Mouse (Mus musculus) liver, embryonic 11.5 days (tissue): ENCODE results near the gene Dcbld1. TPM values are rescaled to one million over a fixed set of nuclear protein-coding genes. Genes with fewer than 3 reads are reported as not detected.
"Not testable (repeated sequence)": the region's sequence is repeated elsewhere in the genome, so short reads cannot be mapped to it uniquely, and the experiment has no call there.

Experiments
- ATAC-seq: fragments of 200-750 bp; cut with Nextera tagmentation; replicated peaks from 2 replicates; pipeline ENCODE4 v1.8.0; 2017; ENCODE audit warnings: moderate number of reproducible peaks, mild to moderate bottlenecking, moderate TSS enrichment, moderate library complexity; ENCODE audit not compliant: low FRiP score
- DNase-seq: peaks from one replicate; pipeline ENCODE4 v3.0.0-alpha.2; 2017; ENCODE audit warnings: low spot score
- H3K27ac ChIP-seq: fragments of 300-500 bp; sonication (generic); 2 replicates; pipeline ENCODE4 v1.5.1; 2014; ENCODE audit warnings: mild to moderate bottlenecking, low read depth, low read length, control low read depth
- H3K27me3 ChIP-seq: fragments of 300-500 bp; sonication (generic); replicated peaks from 2 replicates; pipeline ENCODE4 v1.6.1; 2014; ENCODE audit warnings: low read length, mixed read lengths; ENCODE audit not compliant: control insufficient read depth, insufficient read depth
- H3K36me3 ChIP-seq: fragments of 300-500 bp; sonication (generic); 2 replicates; pipeline ENCODE4 v1.6.1; 2014; ENCODE audit warnings: mild to moderate bottlenecking, low read length, moderate library complexity, mixed read lengths; ENCODE audit not compliant: control insufficient read depth, insufficient read depth
- H3K4me1 ChIP-seq: fragments of 300-500 bp; sonication (generic); replicated peaks from 2 replicates; pipeline ENCODE4 v1.6.1; 2014; ENCODE audit warnings: low read length, mixed read lengths; ENCODE audit not compliant: control insufficient read depth, insufficient read depth
- H3K4me2 ChIP-seq: fragments of 300-500 bp; sonication (generic); 2 replicates; pipeline ENCODE4 v1.6.1; 2014; ENCODE audit warnings: mild to moderate bottlenecking, control low read depth, moderate library complexity
- H3K4me3 ChIP-seq: fragments of 300-500 bp; sonication (generic); 2 replicates; pipeline ENCODE4 v1.5.1; 2014; ENCODE audit warnings: low read depth, low read length, control low read depth
- H3K9ac ChIP-seq: fragments of 300-500 bp; sonication (generic); 2 replicates; pipeline ENCODE4 v1.6.1; 2014; ENCODE audit warnings: low read depth, low read length, control low read depth
- H3K9me3 ChIP-seq: fragments of 300-500 bp; sonication (generic); 2 replicates; pipeline ENCODE4 v1.6.1; 2016; ENCODE audit warnings: low read length, inconsistent platforms, mixed read lengths; ENCODE audit not compliant: control insufficient read depth
- WGBS: fragments of 180-500 bp; shearing (Covaris S2); extraction: QIAGEN DNeasy Blood & Tissue Kit; methylation state at CpG from one replicate; pipeline ENCODE4 v1.1.7; 2014; 5-methylcytosine and 5-hydroxymethylcytosine counted together
- polyA plus RNA-seq: library from polyadenylated mRNA; unstranded; fragments of >200 nt; fragmentation: Nextera tagmentation; extraction: Ambion mirVana; gene quantifications from 2 replicates; pipeline ENCODE4 v1.2.1, GENCODE M21; 2014

Gene Dcbld1
- polyA plus RNA-seq, 1 experiment from 2014 or later = 11.9 TPM

- no peak overlapping the region for H3K4me2 ChIP-seq
- H3K4me1 ChIP-seq = no peaks in the 10 kb centered on the region
- H3K27ac ChIP-seq = no peak overlapping the region
- no peaks in the 10 kb centered on the region for H3K27me3 ChIP-seq
- DNase-seq = no peak
- H3K9me3 ChIP-seq = no peaks in the 10 kb centered on the region
- no peak overlapping the region for H3K4me3 ChIP-seq
- no peak overlapping the region for H3K9ac ChIP-seq
- no peaks in the 10 kb centered on the region for H3K36me3 ChIP-seq
- ATAC-seq = no peak
These were observed 68.9 kb downstream of the Dcbld1 start for GRCm38 (mm10) chr10:52302271-52302670.

- Histone ChIP-seq H3K4me3 (no peak overlapping the region), H3K27ac (no peak overlapping the region), H3K36me3 (no peaks in the 10 kb centered on the region), H3K4me2 (no peak overlapping the region), H3K27me3 (no peaks in the 10 kb centered on the region), H3K9me3 (no peaks in the 10 kb centered on the region), H3K9ac (no peak overlapping the region), H3K4me1 (no peaks in the 10 kb centered on the region; the same call in 1 of the 2 replicates)
- ATAC-seq (no peak), DNase-seq (no peak)
- WGBS = 88% methylated on average over 7 of the region's 7 CpGs
These were observed 71.2 kb downstream of the Dcbld1 start for GRCm38 (mm10) chr10:52304574-52304973.

- Histone ChIP-seq H3K9ac (no peak overlapping the region), H3K36me3 (no peaks in the 10 kb centered on the region), H3K4me1 (no peaks in the 10 kb centered on the region; the same call in 1 of the 2 replicates), H3K27ac (no peak overlapping the region), H3K9me3 (no peaks in the 10 kb centered on the region), H3K4me2 (no peak overlapping the region), H3K27me3 (no peaks in the 10 kb centered on the region), H3K4me3 (no peak overlapping the region)
- ATAC-seq (peak; percentile 45), DNase-seq (no peak)
- WGBS = 47% methylated on average over 8 of the region's 8 CpGs
These were observed 75.8 kb downstream of the Dcbld1 start for GRCm38 (mm10) chr10:52309196-52309595.

- ATAC-seq = no peak
- no peaks in the 10 kb centered on the region for H3K27me3 ChIP-seq
- no peak overlapping the region for H3K4me2 ChIP-seq
- DNase-seq = no peak
- H3K4me3 ChIP-seq = no peak overlapping the region
- H3K9ac ChIP-seq = no peak overlapping the region
- peaks cover 5% of the 10 kb centered on the region; the same call in 1 of the 2 replicates for H3K36me3 ChIP-seq
- H3K27ac ChIP-seq = no peak overlapping the region
- no peaks in the 10 kb centered on the region for H3K4me1 ChIP-seq
- WGBS = 93% methylated on average over 28 of the region's 28 CpGs
- no peaks in the 10 kb centered on the region for H3K9me3 ChIP-seq
These were observed 86.3 kb downstream of the Dcbld1 start for GRCm38 (mm10) chr10:52319506-52320286.

- no peaks in the 10 kb centered on the region for H3K9me3 ChIP-seq
- H3K27ac ChIP-seq = no peak overlapping the region
- H3K9ac ChIP-seq = no peak overlapping the region
- no peak overlapping the region for H3K4me3 ChIP-seq
- H3K27me3 ChIP-seq = no peaks in the 10 kb centered on the region
- ATAC-seq (no peak), DNase-seq (no peak)
- no peaks in the 10 kb centered on the region for H3K4me1 ChIP-seq
- no peak overlapping the region for H3K4me2 ChIP-seq
- H3K36me3 ChIP-seq = peaks cover 5% of the 10 kb centered on the region; the same call in 1 of the 2 replicates
- WGBS = 91% methylated on average over 3 of the region's 3 CpGs
These were observed 88.5 kb downstream of the Dcbld1 start for GRCm38 (mm10) chr10:52321918-52322317.

GRCm38 (mm10) chr10:52331007-52331406 lies 97.6 kb downstream of the Dcbld1 start:
- no peak overlapping the region for H3K27ac ChIP-seq
- WGBS = 0% methylated on average over 1 of the region's 1 CpGs
- DNase-seq (no peak), ATAC-seq (no peak)
- H3K27me3 ChIP-seq = no peaks in the 10 kb centered on the region
- H3K36me3 ChIP-seq = no peaks in the 10 kb centered on the region; the same call in 1 of the 2 replicates
- H3K4me1 ChIP-seq = no peaks in the 10 kb centered on the region
- no peaks in the 10 kb centered on the region for H3K9me3 ChIP-seq
- H3K9ac ChIP-seq = no peak overlapping the region
- no peak overlapping the region for H3K4me3 ChIP-seq
- no peak overlapping the region for H3K4me2 ChIP-seq

GRCm38 (mm10) chr10:52343324-52343723 lies 109.9 kb downstream of the Dcbld1 start:
- not testable (repeated sequence) for H3K9me3 ChIP-seq, ATAC-seq, DNase-seq, H3K27ac ChIP-seq, H3K4me3 ChIP-seq, H3K4me2 ChIP-seq, H3K4me1 ChIP-seq, H3K9ac ChIP-seq, H3K27me3 ChIP-seq
- WGBS = 96% methylated on average over 4 of the region's 4 CpGs
- peaks cover 11% of the 10 kb centered on the region for H3K36me3 ChIP-seq

GRCm38 (mm10) chr10:52353184-52353583 lies 119.8 kb downstream of the Dcbld1 start:
- DNase-seq (no peak), ATAC-seq (no peak)
- Histone ChIP-seq H3K36me3 (peaks cover 15% of the 10 kb centered on the region), H3K27me3 (no peaks in the 10 kb centered on the region), H3K27ac (no peak overlapping the region), H3K9me3 (no peaks in the 10 kb centered on the region), H3K4me3 (no peak overlapping the region), H3K9ac (no peak overlapping the region), H3K4me1 (no peaks in the 10 kb centered on the region), H3K4me2 (no peak overlapping the region)
- 82% methylated on average over 9 of the region's 9 CpGs for WGBS

GRCm38 (mm10) chr10:52358467-52358866 lies 125.0 kb downstream of the Dcbld1 start, which contains the start of gene Gm26741:
Gm26741 (plus strand) TSS chr10:52358767.
- 0 out of 2 replicates have a peak, but pooled peaks cover 2% of the 10 kb centered on the region for H3K36me3 ChIP-seq
- no peaks in the 10 kb centered on the region for H3K9me3 ChIP-seq
- DNase-seq (no peak), ATAC-seq (no peak)
- no peak within 1 kb of the TSS for H3K27ac ChIP-seq
- H3K4me1 ChIP-seq = no peaks in the 10 kb centered on the region
- no peak within 1 kb of the TSS for H3K9ac ChIP-seq
- H3K27me3 ChIP-seq = no peaks in the 10 kb centered on the region
- H3K4me3 ChIP-seq = no peak within 1 kb of the TSS
- 82% methylated on average over 2 of the region's 2 CpGs for WGBS
- H3K4me2 ChIP-seq = no peak within 1 kb of the TSS
